Mouse (Mus musculus): ENCODE measurements at regions not wholly inside any gene's neighbourhood (a gene's known extent, or its start where the extent isn't known, plus 50 kb on each side); places are given as distances from the start of the nearest gene placed in this dataset.
A peak's percentile ranks its signal among the peaks of the same experiment; 100 is the strongest.

GRCm38 (mm10) chr2:137705724-137706422, 550.5 kb upstream of the Btbd3 start:
- no peak for DNase-seq (ENCODE audit: low read depth)

- no peak for DNase-seq (ENCODE audit: low read depth)
Observed at GRCm38 (mm10) chr2:137704948-137705723, 551.2 kb upstream of the Btbd3 start.

- DNase-seq (ENCODE audit: low read depth) = no peak
Observed at GRCm38 (mm10) chr2:137704565-137704947, 551.8 kb upstream of the Btbd3 start.

- peak; percentile 3 for DNase-seq (ENCODE audit: low read depth)
Observed at GRCm38 (mm10) chr2:137704051-137704450, 552.3 kb upstream of the Btbd3 start.

GRCm38 (mm10) chr2:137695885-137696284, 560.5 kb upstream of the Btbd3 start:
- DNase-seq (ENCODE audit: low read depth) = no peak

- no peak for DNase-seq (ENCODE audit: low read depth)
Observed at GRCm38 (mm10) chr2:137694020-137694419, 562.3 kb upstream of the Btbd3 start.

- DNase-seq (ENCODE audit: low read depth) = no peak
Observed at GRCm38 (mm10) chr2:137687208-137687607, 569.2 kb upstream of the Btbd3 start.

- DNase-seq (ENCODE audit: low read depth) = no peak
Observed at GRCm38 (mm10) chr2:137686735-137687134, 569.6 kb upstream of the Btbd3 start.

GRCm38 (mm10) chr2:137681762-137682161, 565.3 kb upstream of the Jag1 start:
- DNase-seq (ENCODE audit: low read depth) = no peak

GRCm38 (mm10) chr2:137663171-137663570, 546.7 kb upstream of the Jag1 start:
- no peak for DNase-seq (ENCODE audit: low read depth)

GRCm38 (mm10) chr2:137662216-137662615, 545.8 kb upstream of the Jag1 start:
- DNase-seq (ENCODE audit: low read depth) = no peak

GRCm38 (mm10) chr2:137660449-137660848, 544.0 kb upstream of the Jag1 start:
- DNase-seq (ENCODE audit: low read depth) = no peak

GRCm38 (mm10) chr2:137654296-137654695, 537.9 kb upstream of the Jag1 start:
- DNase-seq (ENCODE audit: low read depth) = no peak

GRCm38 (mm10) chr2:137644160-137644559, 527.7 kb upstream of the Jag1 start:
- DNase-seq (ENCODE audit: low read depth) = peak; percentile 5

GRCm38 (mm10) chr2:137643269-137644055, 527.0 kb upstream of the Jag1 start:
- no peak for DNase-seq (ENCODE audit: low read depth)

- no peak for DNase-seq (ENCODE audit: low read depth)
Observed at GRCm38 (mm10) chr2:137635019-137635621, 518.7 kb upstream of the Jag1 start.

GRCm38 (mm10) chr2:137616637-137617036, 500.2 kb upstream of the Jag1 start:
- no peak for DNase-seq (ENCODE audit: low read depth)

- no peak for DNase-seq (ENCODE audit: low read depth)
Observed at GRCm38 (mm10) chr2:137613791-137614190, 497.3 kb upstream of the Jag1 start.

GRCm38 (mm10) chr2:137608506-137608905, 492.1 kb upstream of the Jag1 start:
- no peak for DNase-seq (ENCODE audit: low read depth)

- no peak for DNase-seq (ENCODE audit: low read depth)
Observed at GRCm38 (mm10) chr2:137598136-137598535, 481.7 kb upstream of the Jag1 start.

GRCm38 (mm10) chr2:137594509-137594908, 478.1 kb upstream of the Jag1 start:
- no peak for DNase-seq (ENCODE audit: low read depth)

- DNase-seq (ENCODE audit: low read depth) = no peak
Observed at GRCm38 (mm10) chr2:137591551-137591950, 475.1 kb upstream of the Jag1 start.

All from 416B (cell line).